Mouse (Mus musculus) forebrain, embryonic 10.5 days (tissue): ENCODE measurements at regions not wholly inside any gene's neighbourhood (a gene's known extent, or its start where the extent isn't known, plus 50 kb on each side); places are given as distances from the start of the nearest gene placed in this dataset.

Experiments used
- DNase-seq: peaks from one replicate; pipeline ENCODE4 v3.0.0-alpha.2; 2017; ENCODE audit warnings: low spot score; ENCODE audit errors: extremely low spot score
- H3K27ac ChIP-seq: fragments of 300-500 bp; sonication (generic); 2 replicates; pipeline ENCODE4 v1.5.1; 2016; ENCODE audit warnings: mild to moderate bottlenecking
- H3K27me3 ChIP-seq: fragments of 300-500 bp; sonication (generic); 2 replicates; pipeline ENCODE4 v1.6.1; 2016; ENCODE audit warnings: mild to moderate bottlenecking; ENCODE audit not compliant: poor library complexity, severe bottlenecking
- H3K36me3 ChIP-seq: fragments of 300-500 bp; sonication (generic); replicated peaks from 2 replicates; pipeline ENCODE4 v1.6.1; 2016; ENCODE audit warnings: mild to moderate bottlenecking, moderate library complexity
- H3K4me1 ChIP-seq: fragments of 300-500 bp; sonication (generic); 2 replicates; pipeline ENCODE4 v1.6.1; 2016
- H3K4me3 ChIP-seq: fragments of 300-500 bp; sonication (generic); 2 replicates; pipeline ENCODE4 v1.5.1; 2016; ENCODE audit warnings: mild to moderate bottlenecking, moderate library complexity
- H3K9me3 ChIP-seq: fragments of 300-500 bp; sonication (generic); 2 replicates; pipeline ENCODE4 v1.6.1; 2016; ENCODE audit warnings: mild to moderate bottlenecking, moderate library complexity
- WGBS: fragments of 180-500 bp; shearing (Covaris S2); methylation state at CpG from one replicate; pipeline ENCODE4 v1.1.7; 2016; 5-methylcytosine and 5-hydroxymethylcytosine counted together

- Histone ChIP-seq H3K36me3 (no peaks in the 10 kb centered on the region), H3K4me3 (no peak overlapping the region), H3K4me1 (peaks cover 40% of the 10 kb centered on the region), H3K27me3 (peaks cover 69% of the 10 kb centered on the region), H3K27ac (no peak overlapping the region), H3K9me3 (no peaks in the 10 kb centered on the region)
- DNase-seq = peak; percentile 17
- WGBS = 67% methylated on average over 7 of the region's 7 CpGs
Measured at GRCm38 (mm10) chr10:21465806-21466377, 88.8 kb downstream of the Aldh8a1 start.

GRCm38 (mm10) chr10:21467425-21468085 is 90.5 kb downstream of the Aldh8a1 start:
- DNase-seq = peak; percentile 25
- Histone ChIP-seq H3K27ac (peak overlapping the region; percentile 48; the same call in 1 of the 2 replicates), H3K4me3 (no peak overlapping the region), H3K27me3 (peaks cover 69% of the 10 kb centered on the region), H3K9me3 (no peaks in the 10 kb centered on the region), H3K36me3 (no peaks in the 10 kb centered on the region), H3K4me1 (peaks cover 40% of the 10 kb centered on the region)
- WGBS = 4% methylated on average over 4 of the region's 4 CpGs

- DNase-seq = no peak
- Histone ChIP-seq H3K9me3 (no peaks in the 10 kb centered on the region), H3K4me1 (peaks cover 35% of the 10 kb centered on the region), H3K36me3 (no peaks in the 10 kb centered on the region), H3K27ac (peak overlapping the region; percentile 48), H3K4me3 (no peak overlapping the region), H3K27me3 (peaks cover 61% of the 10 kb centered on the region)
- 64% methylated on average over 10 of the region's 10 CpGs for WGBS
Measured at GRCm38 (mm10) chr10:21468421-21468820, 91.3 kb downstream of the Aldh8a1 start.

- Histone ChIP-seq H3K27me3 (peaks cover 45% of the 10 kb centered on the region), H3K27ac (no peak overlapping the region), H3K4me1 (peaks cover 35% of the 10 kb centered on the region), H3K4me3 (no peak overlapping the region), H3K9me3 (no peaks in the 10 kb centered on the region), H3K36me3 (no peaks in the 10 kb centered on the region)
- WGBS = 53% methylated on average over 1 of the region's 1 CpGs
- DNase-seq = no peak
Measured at GRCm38 (mm10) chr10:21469961-21470360, 92.9 kb downstream of the Aldh8a1 start.

GRCm38 (mm10) chr10:21470589-21470988 is 93.5 kb downstream of the Aldh8a1 start:
- no peak overlapping the region for H3K4me3 ChIP-seq
- H3K36me3 ChIP-seq = no peaks in the 10 kb centered on the region
- peaks cover 42% of the 10 kb centered on the region for H3K27me3 ChIP-seq
- no peaks in the 10 kb centered on the region for H3K9me3 ChIP-seq
- DNase-seq = no peak
- peaks cover 29% of the 10 kb centered on the region for H3K4me1 ChIP-seq
- no peak overlapping the region for H3K27ac ChIP-seq
- WGBS = 82% methylated on average over 20 of the region's 20 CpGs

- peaks cover 19% of the 10 kb centered on the region for H3K27me3 ChIP-seq
- H3K4me1 ChIP-seq = no peaks in the 10 kb centered on the region
- no peak overlapping the region for H3K4me3 ChIP-seq
- no peak for DNase-seq
- H3K27ac ChIP-seq = no peak overlapping the region
- H3K9me3 ChIP-seq = no peaks in the 10 kb centered on the region
- 85% methylated on average over 7 of the region's 7 CpGs for WGBS
- H3K36me3 ChIP-seq = no peaks in the 10 kb centered on the region
Measured at GRCm38 (mm10) chr10:21474242-21474641, 97.2 kb downstream of the Aldh8a1 start.

GRCm38 (mm10) chr10:21478004-21478403 is 100.9 kb downstream of the Aldh8a1 start:
- Histone ChIP-seq H3K36me3 (no peaks in the 10 kb centered on the region), H3K4me3 (no peak overlapping the region), H3K27me3 (no peaks in the 10 kb centered on the region), H3K9me3 (peaks cover 8% of the 10 kb centered on the region; the same call in 1 of the 2 replicates), H3K4me1 (0 out of 2 replicates have a peak, but pooled peaks cover 3% of the 10 kb centered on the region), H3K27ac (no peak overlapping the region)
- 91% methylated on average over 3 of the region's 3 CpGs for WGBS
- DNase-seq = no peak

- Histone ChIP-seq H3K36me3 (no peaks in the 10 kb centered on the region), H3K4me1 (0 out of 2 replicates have a peak, but pooled peaks cover 3% of the 10 kb centered on the region), H3K4me3 (no peak overlapping the region), H3K9me3 (peaks cover 8% of the 10 kb centered on the region; the same call in 1 of the 2 replicates), H3K27ac (no peak overlapping the region), H3K27me3 (no peaks in the 10 kb centered on the region)
- 92% methylated on average over 3 of the region's 3 CpGs for WGBS
- no peak for DNase-seq
Measured at GRCm38 (mm10) chr10:21479403-21479802, 102.3 kb downstream of the Aldh8a1 start.

- Histone ChIP-seq H3K9me3 (peaks cover 8% of the 10 kb centered on the region; the same call in 1 of the 2 replicates), H3K36me3 (no peaks in the 10 kb centered on the region), H3K27me3 (no peaks in the 10 kb centered on the region), H3K27ac (no peak overlapping the region), H3K4me1 (0 out of 2 replicates have a peak, but pooled peaks cover 3% of the 10 kb centered on the region), H3K4me3 (no peak overlapping the region)
- no peak for DNase-seq
- 88% methylated on average over 3 of the region's 3 CpGs for WGBS
Measured at GRCm38 (mm10) chr10:21481255-21481654, 104.2 kb downstream of the Aldh8a1 start.

- WGBS = 82% methylated on average over 4 of the region's 4 CpGs
- H3K27ac ChIP-seq = no peak overlapping the region
- no peaks in the 10 kb centered on the region for H3K36me3 ChIP-seq
- 0 out of 2 replicates have a peak, but pooled peaks cover 3% of the 10 kb centered on the region for H3K4me1 ChIP-seq
- no peak overlapping the region for H3K4me3 ChIP-seq
- H3K9me3 ChIP-seq = peaks cover 8% of the 10 kb centered on the region; the same call in 1 of the 2 replicates
- DNase-seq = no peak
- H3K27me3 ChIP-seq = no peaks in the 10 kb centered on the region
Measured at GRCm38 (mm10) chr10:21482055-21482454, 105.0 kb downstream of the Aldh8a1 start.

GRCm38 (mm10) chr10:21482659-21483058 is 105.6 kb downstream of the Aldh8a1 start:
- Histone ChIP-seq H3K4me3 (no peak overlapping the region), H3K36me3 (no peaks in the 10 kb centered on the region), H3K27me3 (no peaks in the 10 kb centered on the region), H3K9me3 (peaks cover 8% of the 10 kb centered on the region; the same call in 1 of the 2 replicates), H3K4me1 (0 out of 2 replicates have a peak, but pooled peaks cover 3% of the 10 kb centered on the region), H3K27ac (no peak overlapping the region)
- 85% methylated on average over 9 of the region's 9 CpGs for WGBS
- DNase-seq = no peak

- H3K36me3 ChIP-seq = no peaks in the 10 kb centered on the region
- peaks cover 8% of the 10 kb centered on the region; the same call in 1 of the 2 replicates for H3K9me3 ChIP-seq
- H3K4me3 ChIP-seq = no peak overlapping the region
- WGBS = 86% methylated on average over 3 of the region's 3 CpGs
- no peaks in the 10 kb centered on the region for H3K27me3 ChIP-seq
- no peak overlapping the region for H3K27ac ChIP-seq
- H3K4me1 ChIP-seq = 0 out of 2 replicates have a peak, but pooled peaks cover 3% of the 10 kb centered on the region
- DNase-seq = no peak
Measured at GRCm38 (mm10) chr10:21483373-21483772, 106.3 kb downstream of the Aldh8a1 start.

GRCm38 (mm10) chr10:21488374-21488930 is 104.5 kb upstream of the 1700020N01Rik start:
- WGBS = 93% methylated on average over 7 of the region's 7 CpGs
- no peak overlapping the region for H3K4me3 ChIP-seq
- peaks cover 11% of the 10 kb centered on the region; the same call in 1 of the 2 replicates for H3K27me3 ChIP-seq
- no peak for DNase-seq
- H3K4me1 ChIP-seq = peaks cover 13% of the 10 kb centered on the region
- H3K36me3 ChIP-seq = no peaks in the 10 kb centered on the region
- no peak overlapping the region for H3K27ac ChIP-seq
- H3K9me3 ChIP-seq = no peaks in the 10 kb centered on the region
